Mouse (Mus musculus): ENCODE results near the gene Vps26b.
A peak's percentile ranks its signal among the peaks of the same experiment; 100 is the strongest.

Vps26b gene

DNA sequence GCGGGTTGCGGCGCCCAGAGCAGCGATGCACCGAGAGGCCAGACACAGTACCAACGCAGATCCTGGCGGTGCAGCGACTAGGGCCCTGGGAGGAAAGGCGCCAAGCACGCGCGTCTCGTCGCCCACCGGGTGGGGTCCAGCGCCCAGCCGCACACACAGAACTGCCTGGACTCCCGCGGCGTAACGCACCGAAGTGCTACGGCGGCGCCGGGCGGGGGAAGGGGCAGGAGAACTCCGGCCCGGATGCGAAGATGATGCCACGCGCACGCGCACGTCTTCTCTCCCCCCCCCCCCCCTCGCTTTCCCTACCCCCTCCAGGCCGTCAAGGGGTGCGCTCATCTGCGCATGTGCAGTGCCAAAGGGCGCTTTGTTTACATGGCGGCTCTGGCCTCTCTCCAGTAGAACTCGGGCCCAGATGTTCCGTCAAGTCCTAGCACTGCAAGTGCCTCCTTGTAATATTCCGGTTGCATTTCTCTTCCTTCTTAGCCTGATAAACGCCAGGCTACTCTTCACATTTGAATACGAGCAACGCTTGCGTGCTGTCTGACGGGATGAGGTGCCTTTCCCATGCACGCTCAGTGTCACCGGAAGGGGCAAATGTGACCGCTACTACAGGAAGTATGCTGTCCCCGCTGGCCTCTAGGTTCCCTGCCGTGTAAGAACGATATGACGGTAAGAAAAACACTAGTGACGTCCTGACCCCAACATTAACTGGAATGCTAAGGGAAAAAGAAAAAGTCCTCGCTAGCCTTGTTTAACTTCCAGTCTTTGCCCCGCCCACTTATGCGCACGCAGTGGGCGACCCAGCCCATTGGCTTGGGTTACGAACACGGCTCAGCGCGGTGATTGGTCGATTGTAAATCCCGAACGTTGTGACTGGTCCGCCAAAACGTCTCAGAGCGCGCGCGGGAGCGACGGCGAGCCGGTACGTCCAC is at the start of gene Vps26b, which contains the start of gene Ncapd3:
Gene Vps26b (minus strand): TSS at position 238 of the 935 bp plus-strand sequence.
Gene Ncapd3 (plus strand): TSS at position 348 of the 935 bp plus-strand sequence.
- peak; percentile 88 for DNase-seq (ENCODE audit: low spot score)

- DNase-seq (ENCODE audit: low spot score): no peak
These were observed 45.9 kb upstream of the Vps26b start for GRCm38 (mm10) chr9:27075812-27076211.

DNA sequence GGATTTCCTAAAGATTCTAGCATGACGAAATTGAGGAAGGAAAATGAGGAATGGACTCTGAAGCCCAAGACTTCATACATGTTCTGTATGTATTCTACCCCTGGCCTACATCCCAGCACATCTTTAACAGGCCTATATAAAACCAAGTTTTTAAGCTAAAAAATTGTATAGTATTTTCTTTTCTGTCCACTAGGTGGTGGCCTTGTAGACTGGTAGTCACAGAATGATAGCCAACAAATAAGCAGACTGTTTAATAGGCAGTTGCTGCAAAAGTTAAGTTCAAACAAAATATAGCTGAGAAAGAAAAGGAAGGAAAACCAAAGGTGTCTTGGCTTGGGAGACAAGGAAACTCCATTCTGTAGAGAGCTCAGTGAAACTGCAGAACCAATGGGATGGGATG is 44.8 kb upstream of the Vps26b start:
- DNase-seq (ENCODE audit: low spot score): no peak

GRCm38 (mm10) chr9:27070895-27071294 is 41.0 kb upstream of the Vps26b start:
- DNase-seq (ENCODE audit: low spot score): no peak

- DNase-seq (ENCODE audit: low spot score): no peak
These were observed 28.5 kb upstream of the Vps26b start for GRCm38 (mm10) chr9:27058341-27058740.

DNA sequence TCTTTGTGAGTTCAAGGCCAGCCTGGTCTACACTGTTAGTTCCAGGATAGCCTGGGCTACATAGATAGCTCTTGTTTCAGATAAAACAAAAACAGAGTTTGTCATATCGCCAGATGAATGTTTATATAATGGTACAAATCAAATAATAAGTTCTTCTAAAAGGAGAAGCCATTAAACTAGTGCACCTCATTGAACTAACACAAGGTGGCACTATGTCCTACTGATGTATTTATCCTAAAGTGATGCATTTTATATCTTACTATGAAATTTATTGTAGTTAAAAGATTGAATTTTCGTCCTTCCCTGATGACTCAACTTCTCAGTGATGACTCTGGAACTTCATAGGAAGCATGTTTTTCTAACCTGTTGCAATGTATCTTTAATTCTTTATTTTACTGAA is 19.6 kb upstream of the Vps26b start:
- DNase-seq (ENCODE audit: low spot score): no peak

DNA sequence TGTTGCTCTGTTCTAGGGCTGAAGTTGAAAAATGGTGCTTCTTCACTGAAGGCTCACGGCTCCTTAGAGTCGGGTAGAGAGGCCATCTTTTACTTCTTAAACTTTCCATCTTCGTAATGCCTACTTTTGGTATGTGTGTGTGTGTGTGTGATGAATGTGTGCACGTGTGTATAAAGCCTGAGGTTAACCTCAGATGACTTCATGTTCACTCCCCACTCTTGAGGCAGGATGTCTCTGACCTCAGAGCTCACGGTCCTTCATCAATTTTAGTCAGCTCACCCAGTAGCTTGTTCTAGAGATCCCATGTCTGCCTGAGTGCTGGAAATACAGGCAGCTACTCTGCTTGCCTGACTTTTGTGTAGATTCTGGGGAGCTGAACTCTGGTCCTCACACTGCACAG is 14.0 kb upstream of the Vps26b start:
- no peak for DNase-seq (ENCODE audit: low spot score)

- DNase-seq (ENCODE audit: low spot score): no peak
These were observed 867 bp upstream of the Vps26b start for GRCm38 (mm10) chr9:27030763-27031100.

DNA sequence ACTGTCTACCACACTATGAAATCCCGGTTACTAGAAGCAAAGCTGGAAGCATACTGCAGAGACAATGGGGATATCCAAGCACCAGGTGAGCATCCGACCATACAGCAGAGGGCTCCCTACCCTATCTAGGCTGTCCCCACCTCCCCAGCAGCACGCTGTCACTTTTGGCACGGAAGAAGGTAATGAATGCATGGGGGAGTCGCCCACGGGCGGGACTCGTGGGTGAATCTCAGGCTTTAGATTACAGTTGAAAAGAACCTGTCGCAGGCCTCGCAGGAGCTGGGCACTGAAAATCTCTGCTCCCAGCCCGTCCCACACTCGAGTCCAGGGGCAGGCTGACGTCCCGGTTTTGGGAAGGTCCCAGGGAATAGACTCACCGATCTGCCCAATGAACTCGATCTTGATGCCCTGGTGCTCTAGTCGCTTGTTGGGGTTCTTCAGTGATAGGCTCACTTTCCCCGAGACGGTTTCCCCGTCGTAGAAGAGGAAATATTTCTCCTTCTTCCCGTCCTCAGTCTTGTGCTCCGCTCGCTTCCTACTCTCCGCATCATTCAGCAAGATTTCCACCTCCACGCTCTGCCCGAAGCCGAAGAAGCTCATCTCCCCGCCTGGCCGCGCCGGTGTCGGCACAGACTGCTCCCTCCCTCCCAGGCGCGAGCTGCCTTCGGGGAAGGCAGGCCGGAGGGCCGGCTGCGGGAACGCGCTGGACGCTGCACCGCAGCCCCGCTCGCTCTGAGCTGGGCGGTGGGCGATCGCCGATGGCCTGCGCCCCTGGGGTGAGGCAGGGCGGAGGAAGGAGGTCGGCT is 640 bp downstream of the Vps26b start:
- peak; percentile 6 for DNase-seq (ENCODE audit: low spot score)

- DNase-seq (ENCODE audit: low spot score): no peak
These were observed 3.2 kb downstream of the Vps26b start for GRCm38 (mm10) chr9:27026708-27027107.

DNA sequence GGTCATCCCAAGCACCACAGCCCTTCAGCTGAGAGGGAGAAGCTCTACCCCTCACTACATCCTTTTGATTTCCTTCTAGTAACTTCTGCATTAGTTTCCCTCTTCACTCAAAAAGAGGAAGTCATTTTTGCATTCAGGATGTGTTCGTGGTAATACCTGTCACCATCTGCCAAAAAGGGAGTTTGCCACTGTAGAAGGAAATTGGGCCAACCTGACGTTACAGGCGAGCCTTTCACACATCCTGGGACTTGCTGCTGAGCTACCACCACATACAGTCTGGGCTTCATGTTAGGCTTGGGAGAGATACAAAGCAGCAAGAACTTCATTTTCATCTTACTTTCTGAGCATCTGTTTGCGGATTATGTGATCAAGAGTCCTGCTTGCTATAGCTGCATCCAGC is 6.2 kb downstream of the Vps26b start:
- no peak for DNase-seq (ENCODE audit: low spot score)

GRCm38 (mm10) chr9:27018961-27019360 is 10.9 kb downstream of the Vps26b start:
- no peak for DNase-seq (ENCODE audit: low spot score)

- no peak for DNase-seq (ENCODE audit: low spot score)
These were observed 18.3 kb downstream of the Vps26b start for GRCm38 (mm10) chr9:27011572-27011971.

DNA sequence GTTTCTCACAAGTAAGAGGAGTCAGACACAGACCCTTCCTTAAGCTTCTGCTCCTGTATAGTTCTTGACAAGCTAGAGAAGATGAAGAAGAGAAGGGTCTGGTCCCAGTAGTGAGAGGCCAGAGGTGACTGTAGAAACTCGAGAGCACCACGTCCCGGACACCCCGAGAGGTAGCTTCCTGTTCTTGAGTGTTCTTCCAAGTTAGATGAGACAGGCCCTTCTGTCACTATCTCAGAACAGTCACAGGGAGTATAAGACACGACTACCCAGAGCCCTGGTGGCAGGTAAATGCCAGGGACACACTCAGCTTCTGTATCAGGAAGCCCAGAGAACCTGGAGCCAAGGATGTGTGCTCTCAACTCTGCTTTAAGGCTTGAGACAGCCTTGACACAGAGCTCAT is 20.6 kb downstream of the Vps26b start:
- no peak for DNase-seq (ENCODE audit: low spot score)

- no peak for DNase-seq (ENCODE audit: low spot score)
These were observed 23.0 kb downstream of the Vps26b start for GRCm38 (mm10) chr9:27006866-27007265.

GRCm38 (mm10) chr9:27005933-27006332 is 23.9 kb downstream of the Vps26b start:
- DNase-seq (ENCODE audit: low spot score): no peak

DNA sequence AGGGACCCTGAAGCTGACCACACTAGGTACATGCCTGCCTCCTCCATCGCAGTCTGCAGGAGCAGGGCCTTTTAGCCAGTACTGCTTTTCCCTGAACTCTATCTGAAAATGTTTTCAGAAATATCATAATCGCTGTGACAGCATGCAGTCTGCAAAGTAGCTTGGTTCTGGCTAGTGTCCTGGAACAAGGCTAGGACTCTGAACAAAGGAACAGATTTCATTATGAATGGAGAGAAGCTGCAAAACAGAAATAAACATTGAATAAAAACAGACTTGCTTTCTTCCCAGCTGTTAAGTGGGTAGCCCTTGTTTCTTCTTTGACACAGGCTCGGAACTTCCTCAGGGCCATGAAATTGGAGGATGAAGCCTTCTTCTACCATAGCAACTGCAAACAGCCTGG is 24.6 kb downstream of the Vps26b start:
- DNase-seq (ENCODE audit: low spot score): no peak

DNA sequence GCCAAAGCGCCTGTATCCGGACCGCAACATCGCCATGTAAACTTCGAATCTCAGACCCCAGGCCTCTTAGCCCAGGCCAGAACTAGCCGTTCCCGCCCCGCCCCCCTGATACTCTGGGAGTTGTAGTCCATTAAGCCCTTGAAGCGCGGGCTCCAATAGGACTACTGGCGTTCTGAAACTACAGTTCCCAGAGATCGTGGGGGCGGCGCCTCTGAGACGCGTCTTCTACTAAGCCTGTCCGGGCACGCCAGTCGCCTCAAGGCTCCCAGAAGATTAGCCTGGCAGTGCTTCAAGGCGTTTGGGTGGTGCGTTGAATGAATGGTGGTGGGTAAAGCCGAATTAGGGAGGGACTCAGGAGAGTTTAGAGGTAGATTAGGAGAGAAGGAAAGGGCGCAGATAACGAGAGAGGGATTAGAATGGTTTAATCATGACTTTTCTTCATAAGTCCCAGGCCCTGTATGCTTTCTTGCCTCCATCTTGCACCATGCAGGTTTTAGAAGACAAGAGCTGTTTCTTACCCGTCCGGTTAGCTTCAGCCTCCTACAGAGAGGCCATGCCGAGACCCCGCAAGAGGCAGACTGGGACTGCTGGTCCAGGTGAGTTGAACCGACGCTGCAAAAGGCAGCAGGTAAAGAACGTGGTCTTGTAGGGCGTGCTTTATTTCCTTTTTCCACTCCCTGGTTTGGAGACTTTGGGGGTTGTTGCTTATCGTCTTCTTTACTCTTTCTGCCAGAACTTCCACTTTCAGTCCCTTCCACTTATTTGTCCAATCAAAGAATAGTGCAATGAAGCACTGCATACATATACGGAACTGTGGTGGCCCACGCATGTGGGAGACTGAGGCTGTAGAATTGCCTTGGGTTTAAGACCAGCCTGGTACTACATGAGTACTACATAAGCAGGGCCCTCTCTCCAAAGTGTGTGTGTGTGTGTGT is 30.1 kb downstream of the Vps26b start, which contains the start of the genes Acad8 and Thyn1:
Gene Acad8 (minus strand): TSS at position 106 of the 935 bp plus-strand sequence.
Gene Thyn1 (plus strand): TSS at position 250 of the 935 bp plus-strand sequence.
- DNase-seq (ENCODE audit: low spot score): peak; percentile 69

DNA sequence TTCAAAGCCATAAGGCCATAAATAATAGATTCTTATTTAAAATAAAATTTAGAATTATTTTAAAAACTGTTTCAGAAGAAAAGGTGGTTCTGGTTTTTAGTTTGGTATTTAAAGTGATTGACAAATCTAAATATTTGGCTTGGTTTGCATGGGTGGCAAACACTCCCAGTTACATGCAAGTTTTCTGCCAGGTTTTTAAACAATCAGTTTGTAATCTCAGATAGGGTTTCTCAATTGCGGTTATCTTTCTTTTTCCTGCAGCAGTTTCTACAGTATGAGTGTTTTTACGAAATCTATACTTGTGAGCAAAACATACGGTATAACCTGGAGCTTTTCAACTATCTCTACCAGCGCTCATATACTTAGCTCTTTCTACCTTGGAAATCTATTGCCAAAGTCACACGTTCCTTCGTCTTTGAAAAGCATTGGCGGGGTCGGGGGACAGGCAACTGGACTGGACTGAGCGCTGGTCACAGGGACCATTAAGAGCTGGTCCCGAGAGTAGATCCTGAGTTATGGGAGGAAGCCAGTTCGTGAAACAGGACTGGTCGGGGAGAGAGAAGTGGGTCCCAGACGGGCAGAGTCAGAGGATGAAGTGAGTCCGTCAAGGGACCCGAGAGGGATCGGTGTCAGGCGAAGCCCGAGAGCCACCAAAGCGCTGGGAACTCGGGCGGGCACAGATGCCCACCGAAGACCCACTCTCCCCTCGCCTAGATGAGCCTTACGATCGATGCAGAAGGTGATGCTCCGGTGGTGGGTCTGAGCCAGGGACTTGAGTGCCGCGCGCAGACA is 31.0 kb downstream of the Vps26b start:
- no peak for DNase-seq (ENCODE audit: low spot score)

DNA sequence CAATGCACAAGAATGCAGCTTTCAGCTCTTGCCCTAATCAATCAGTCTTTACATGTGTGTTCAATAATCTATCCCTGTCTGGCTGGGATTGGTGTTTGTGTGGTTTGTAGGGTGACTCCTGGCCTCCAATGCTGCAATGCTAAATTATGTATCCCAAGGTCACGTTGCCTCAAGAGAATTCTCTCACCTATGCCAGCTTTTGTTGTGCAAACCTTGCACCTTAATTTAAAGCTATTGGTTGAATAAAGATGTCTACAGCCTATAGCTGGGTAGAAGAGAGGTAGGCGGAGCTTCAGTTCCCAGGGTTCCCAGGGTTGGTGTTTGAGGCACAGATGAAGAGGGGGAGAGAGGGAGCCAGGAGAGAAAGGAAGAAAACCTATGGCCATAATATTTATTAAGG is 32.4 kb downstream of the Vps26b start:
- no peak for DNase-seq (ENCODE audit: low spot score)

- no peak for DNase-seq (ENCODE audit: low spot score)
These were observed 32.8 kb downstream of the Vps26b start for GRCm38 (mm10) chr9:26997062-26997461.

Data from ovary, postnatal 10 days (tissue).